Mouse (Mus musculus) hematopoietic stem cell, adult 5-6 weeks (primary cell): Measurements from ENCODE around the gene Trub1. TPM values are rescaled to one million over a fixed set of nuclear protein-coding genes. Genes with fewer than 3 reads are reported as not detected.

Experiments
- ATAC-seq, 2 experiments: fragments of 125-278 bp in 1 of 2; replicated peaks in 1 of 2; 2 replicates each; pipeline ENCODE4 v1.8.0; 2016 to 2017; ENCODE audit warnings: inconsistent platforms in 2 of 2, mild to moderate bottlenecking in 2 of 2, moderate number of reproducible peaks in 2 of 2, low read depth in 1 of 2, moderate TSS enrichment in 1 of 2; ENCODE audit not compliant: low FRiP score in 2 of 2, poor library complexity in 2 of 2, severe bottlenecking in 2 of 2, insufficient read depth in 1 of 2, low TSS enrichment in 1 of 2
- total RNA-seq: library from RNA; stranded (forward); fragments of 172-1452, 232-1000 nt; gene quantifications from 2 replicates; pipeline ENCODE4 v1.2.3, GENCODE M21; 2017

Gene Trub1
- total RNA-seq, 1 experiment from 2014 or later: 19.8 TPM

DNA sequence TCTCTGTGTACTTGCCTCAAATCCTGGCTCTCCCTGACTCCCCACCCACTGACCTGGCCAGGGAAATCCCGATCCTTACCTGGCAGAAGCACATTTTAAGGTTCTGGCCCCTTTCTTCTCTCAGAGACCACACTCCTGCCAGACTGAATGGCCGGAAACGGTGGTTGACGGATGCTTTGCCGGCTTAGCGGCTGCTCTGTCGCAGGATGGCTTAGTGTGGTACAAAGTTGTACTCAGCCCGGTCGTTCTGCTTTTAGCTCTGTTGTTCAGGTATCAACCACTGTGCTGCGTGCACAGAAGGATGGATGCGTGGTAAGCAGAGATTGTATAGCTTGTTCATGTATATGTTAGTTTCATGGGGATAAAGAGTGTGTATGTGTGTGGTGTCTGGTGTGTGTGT lies 25.3 kb downstream of the Trub1 start:
- ATAC-seq: peak in 1 of 2 experiments; percentile 34; a peak in 1 of 4 replicates

DNA sequence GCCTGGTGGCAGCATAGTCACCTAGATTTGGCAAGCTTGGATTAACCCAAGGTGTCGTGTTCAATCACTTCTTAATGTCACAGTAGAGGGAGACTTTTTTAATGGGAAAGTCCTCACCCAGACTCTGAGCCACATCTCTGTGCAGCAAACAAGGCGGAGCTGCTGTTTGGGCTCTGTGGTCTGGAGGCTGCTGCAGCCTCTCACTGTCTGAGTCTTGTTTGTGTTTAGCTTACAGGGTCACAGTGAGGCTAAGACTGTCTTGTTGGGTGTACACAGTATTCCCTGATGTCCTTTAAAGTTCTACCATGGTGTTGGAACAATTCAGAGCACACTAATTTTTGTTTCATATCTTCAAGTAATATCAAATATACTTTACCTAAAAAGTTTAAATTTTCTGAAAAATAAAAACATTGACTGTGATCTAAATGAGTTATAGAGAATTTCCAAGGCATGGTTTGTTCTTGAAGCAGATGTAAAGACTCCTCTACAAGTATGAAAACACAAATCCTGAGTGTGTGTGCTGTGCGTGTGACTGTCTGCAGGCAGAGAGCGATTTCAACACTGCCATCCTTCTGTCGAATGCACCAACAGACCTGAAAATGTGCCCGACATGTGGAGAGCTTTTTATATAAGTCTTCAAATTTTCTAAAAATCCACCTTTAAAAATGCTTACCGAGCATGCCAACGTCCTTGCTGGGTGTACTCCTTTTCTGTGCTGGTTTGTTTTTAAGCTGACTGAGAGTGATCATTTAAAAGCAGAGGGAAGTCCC lies 27.4 kb downstream of the Trub1 start:
- ATAC-seq: no peak

DNA sequence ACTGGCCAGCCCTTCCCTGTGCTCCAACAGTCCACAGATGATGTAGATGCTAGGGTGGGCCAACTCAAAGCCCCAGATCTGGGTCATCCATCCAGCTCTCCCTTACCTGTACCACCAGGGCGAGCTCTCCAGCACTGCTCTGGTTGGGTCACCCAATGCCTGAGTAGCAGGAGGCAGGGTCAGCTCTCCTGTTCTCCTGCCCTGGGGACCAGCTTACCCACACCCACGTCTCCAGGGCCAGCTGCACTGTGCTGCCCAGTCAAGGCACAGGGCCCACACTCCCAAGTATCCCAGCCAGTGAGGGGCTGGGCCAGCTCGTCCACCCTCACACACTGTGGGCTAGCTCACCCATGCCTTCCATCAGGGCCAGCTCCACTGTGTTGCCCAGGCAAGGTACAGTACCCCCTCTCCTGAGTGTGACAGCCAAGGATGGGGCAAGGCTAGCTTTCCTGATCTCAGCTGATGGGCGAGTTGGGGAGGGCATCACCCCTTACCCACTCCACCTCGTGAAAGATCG lies 29.1 kb downstream of the Trub1 start:
- ATAC-seq: no peak

DNA sequence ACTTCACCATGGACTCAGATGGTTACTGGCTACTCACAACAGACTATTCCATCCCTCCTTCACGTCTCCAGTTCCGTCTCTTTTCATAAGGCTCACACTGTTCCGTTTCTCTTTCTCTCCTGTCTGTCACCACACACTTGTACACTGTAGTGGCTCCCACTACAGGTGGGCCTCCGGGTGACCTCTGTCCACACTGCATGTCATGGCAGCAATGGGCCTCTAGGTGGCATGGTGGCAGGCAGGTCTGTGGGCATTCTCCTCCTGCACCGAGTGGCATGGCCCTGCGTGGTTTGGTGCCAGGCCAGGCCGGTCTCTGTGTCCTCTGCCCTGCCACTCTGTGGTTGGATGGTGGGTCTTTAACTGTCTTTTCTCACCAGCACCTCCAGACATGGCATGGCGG lies 30.1 kb downstream of the Trub1 start:
- ATAC-seq: peak; percentile 86 to 91

DNA sequence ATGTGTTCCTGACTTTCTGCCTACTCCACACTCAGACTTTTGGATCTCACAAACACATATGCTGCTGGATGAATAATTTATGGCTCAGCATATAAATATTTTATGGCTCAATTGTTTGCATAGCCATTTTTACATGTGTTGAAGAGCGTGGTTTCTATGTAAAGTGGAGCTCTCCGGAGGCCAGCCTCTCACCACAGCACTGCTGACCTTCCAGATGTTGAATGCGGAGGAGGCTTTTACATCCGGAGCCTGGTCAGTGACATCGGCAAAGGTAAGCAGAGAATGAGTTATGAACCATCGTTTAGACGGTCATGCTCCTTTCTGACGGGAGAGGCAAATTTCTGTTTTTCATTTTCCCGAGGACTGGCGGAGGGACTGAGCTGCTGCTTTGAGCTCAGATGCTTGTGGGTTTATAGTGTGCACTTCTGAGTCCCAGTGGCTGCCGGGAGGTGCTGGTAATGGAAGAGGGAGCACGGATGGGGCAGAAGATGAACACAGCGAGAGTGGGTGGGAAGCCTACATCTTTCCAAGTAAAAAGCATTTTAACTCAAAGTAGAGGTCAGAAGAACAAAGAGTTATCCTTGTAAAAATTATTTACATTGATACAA lies 34.4 kb downstream of the Trub1 start:
- ATAC-seq: no peak

DNA sequence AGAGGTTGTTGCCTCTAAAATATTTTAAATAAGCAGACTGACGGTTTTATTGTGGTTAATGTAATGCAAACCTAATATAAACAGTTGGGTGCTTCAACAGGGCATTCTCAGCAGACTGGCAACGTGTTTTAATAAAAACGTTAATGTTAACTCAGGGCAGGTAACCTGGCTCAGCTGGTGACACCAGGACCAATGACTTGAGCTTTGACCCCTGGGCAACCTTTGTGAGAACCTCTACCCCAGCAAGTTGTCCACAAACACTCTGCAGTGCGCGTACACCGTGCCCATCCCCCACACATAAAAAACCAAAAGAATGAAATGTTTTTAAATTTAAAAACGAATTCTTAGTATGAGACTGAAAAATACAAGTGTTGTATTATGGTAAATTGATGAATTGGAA lies 36.8 kb downstream of the Trub1 start:
- ATAC-seq: no peak

DNA sequence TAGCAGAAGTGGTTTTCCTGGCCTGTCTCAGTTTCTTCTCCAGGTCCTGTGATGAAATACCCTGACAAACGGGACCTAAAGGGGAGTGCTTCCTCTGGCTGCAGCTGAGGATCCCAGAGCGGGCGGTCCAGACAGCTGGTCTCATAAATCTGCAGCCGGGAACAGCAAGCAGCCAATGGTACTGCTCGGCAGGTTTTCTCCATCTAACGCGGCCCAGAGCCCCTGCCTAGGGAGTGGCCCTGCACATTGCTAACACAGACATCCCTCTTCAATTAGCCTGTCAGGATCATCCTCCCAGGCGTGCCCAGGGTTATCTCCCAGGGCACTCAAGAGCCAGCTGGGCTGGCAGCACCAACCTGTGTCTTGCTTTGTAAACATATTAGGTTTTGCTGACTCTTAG lies 38.3 kb downstream of the Trub1 start:
- no peak for ATAC-seq

DNA sequence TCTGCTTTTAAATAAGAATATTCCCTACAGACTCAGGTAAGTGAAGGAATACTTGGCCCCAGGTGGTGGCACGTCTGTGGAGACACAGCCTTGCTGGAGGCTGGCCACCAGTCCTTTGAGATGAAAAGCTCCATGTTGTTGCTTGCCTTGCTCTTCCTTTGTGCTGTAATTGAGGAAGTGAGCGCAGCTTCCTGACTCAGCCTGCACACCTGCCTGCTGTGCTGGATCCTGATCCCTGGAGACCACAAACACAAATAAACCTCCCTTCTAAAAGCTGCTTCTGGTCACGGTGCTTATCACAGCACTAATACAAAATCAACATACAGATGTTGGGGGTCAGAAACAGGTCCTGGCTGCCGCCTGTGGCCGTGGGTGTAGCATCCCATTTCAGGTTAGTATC lies 41.3 kb downstream of the Trub1 start:
- no peak for ATAC-seq

DNA sequence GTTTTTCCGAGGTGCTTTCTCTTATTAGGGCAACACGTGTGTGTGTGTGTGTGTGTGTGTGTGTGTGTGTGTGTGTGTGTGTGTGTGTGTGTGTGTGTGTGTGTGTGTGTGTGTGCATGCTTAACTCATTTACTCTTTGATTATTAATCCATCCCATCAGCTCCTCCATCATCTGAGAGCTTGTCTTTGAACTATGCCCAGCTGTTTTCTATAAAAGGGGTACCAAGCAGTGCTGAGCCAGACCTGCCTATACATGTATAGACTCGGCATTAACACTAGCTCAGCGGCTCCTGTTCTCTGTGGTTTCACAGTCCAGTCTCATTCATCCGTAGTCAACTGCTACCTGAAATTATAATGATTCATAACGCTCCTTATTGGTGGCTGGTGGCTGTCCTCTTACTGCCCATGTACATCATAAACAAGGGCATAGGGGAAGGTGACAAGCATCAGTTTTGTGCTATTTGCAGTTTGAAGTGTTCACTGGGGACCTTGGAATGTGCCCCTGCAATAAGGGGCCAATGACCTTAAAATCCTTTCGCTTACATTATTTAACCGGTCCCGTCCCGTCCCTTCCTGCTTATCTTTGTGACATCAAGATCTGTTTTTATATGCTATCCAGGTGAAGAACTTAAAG lies 45.5 kb downstream of the Trub1 start:
- ATAC-seq: no peak

DNA sequence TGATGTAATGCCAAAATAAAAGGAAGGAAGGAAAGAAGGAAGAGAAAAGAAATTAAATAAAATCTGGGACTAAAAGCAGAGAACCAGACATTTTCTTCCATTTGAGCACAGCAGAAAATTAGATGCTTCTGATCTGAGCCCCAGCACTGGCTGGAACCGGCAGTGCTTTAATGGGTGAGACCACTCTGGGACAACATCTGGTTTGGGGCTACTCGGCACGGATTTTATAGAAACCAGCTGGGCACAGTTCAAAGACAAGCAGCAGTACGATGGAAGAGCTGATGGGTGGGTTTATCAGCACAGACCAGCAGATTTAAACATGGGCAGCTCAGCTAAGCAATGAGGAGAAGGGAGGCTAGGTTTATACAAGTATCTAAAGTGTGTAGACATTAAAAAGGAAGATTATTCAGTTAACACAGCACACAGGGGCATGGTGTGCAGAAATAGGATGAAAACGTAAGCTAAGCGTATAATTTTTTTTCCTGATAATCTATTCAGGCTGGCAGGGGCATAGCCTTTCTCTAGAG lies 46.2 kb downstream of the Trub1 start:
- no peak for ATAC-seq

DNA sequence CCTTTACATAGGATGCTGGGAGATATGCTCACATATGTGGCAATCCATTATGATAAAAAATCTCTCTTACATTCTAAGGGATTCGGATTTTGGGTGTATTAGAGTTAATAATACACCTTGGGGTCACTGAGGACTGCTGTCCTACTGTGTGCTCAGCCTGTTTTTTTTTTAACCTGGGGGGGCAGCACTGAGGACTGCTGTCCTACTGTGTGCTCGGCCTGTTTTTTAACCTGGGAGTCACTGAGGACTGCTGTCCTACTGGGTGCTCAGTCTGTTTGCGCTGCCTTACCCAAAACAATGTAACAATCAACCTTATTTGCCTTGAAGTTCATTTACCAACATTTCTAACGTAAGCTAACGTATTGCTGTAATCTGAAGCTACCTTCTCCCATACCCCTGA lies 47.5 kb downstream of the Trub1 start:
- no peak for ATAC-seq

DNA sequence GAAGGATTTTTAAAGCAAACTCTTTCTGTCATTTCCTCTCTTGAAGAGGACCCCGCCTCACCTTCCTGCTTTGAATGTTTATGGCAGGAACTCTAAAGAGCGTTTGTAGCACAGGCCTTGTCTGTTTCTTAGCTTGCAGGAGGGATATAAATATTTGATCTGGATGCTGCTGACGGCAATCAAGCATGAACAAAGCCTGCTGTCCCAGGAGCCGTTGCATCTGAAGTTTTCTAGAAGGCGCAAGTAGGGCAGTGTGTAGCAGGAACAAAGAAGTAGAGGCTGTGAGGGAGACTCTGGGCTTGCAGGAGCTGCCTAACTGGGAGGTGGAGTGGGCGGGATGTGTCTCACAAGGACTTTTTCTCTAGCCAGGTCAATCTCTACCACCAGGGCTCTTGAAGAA lies 50.4 kb downstream of the Trub1 start:
- no peak for ATAC-seq

DNA sequence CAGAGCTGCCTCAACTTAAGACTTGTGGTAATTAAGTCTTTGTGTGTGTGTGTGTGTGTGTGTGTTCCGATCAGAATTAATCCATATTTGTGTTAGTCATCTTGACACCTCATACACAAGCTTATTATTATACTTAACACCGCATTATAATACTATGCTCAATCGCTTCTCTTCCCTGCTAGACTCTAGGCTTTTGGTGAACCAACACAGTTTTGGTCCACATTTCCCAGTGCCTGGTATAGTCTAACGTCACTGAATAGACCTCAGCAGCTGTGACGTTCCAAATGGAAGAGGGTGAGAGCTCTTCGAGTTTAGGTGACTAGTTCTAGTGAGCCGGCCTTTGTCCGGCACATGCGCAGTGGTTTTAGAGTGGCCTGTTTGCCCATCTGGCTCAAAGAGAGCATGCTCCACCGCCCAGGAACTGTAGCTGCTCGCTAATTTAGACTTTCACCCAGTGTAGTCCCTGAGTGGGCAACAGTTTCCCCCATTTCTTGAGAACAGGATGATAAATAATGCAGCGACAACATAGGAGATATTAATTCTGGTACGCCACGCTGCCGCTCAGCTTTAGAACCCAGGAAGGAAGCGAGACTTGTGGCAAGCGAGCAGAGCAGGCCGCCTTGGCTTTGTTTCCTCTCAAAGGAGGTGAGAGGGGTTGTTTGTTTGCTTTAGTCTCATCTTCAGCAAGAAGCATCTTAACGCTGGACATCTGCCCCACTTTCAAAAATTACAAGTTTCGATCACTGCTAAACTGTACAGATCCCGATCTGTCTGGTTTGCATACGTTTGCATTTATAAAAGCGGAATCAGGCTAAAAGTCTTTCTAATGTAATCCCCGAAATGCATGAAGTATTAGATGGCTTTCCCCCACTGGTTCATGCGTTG lies 52.6 kb downstream of the Trub1 start:
- ATAC-seq: no peak

DNA sequence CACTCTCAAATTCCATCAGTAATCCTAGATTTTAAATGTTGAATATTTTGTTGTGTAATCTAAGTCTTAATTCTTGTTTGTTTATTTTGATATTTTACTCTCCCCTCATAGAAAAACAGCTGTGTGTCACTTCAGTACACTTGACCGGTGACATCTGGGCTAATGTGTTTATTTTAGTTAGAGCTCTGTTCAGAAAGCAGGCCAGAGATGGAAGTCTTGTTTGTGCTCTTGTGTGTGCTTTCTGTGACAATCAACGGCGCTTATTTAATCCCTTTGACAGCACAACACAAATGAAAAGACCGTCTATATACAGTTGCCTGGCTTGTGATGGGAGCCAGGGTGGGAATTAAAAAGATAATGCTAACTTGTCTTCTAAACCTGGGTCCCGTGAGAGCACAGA lies 53.9 kb downstream of the Trub1 start:
- no peak for ATAC-seq

DNA sequence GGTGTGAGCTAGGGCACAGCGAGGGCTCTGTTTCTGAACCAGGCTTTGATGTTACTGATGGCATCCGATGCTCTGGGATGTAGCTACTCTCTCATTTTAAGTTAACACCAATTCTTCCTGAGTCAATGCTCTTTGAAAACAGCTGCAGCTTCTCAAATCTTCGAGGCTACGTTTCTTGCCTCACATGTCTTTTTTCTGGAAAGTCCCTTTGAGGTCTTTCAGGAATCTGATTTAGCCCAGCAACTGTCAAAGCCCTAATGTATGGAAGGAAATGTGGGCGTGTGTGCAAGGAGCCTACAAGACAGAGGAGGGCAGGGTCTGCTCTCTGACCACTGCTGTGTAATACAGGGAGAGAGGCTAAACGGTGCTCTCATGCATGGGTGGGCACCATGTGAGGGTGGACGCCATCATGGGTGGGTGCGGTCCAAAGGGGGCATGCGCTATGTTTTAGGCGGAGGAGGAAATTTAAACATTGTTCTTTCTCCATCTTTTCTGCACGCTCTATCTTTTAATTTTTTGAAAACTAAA lies 55.6 kb downstream of the Trub1 start:
- ATAC-seq: no peak

DNA sequence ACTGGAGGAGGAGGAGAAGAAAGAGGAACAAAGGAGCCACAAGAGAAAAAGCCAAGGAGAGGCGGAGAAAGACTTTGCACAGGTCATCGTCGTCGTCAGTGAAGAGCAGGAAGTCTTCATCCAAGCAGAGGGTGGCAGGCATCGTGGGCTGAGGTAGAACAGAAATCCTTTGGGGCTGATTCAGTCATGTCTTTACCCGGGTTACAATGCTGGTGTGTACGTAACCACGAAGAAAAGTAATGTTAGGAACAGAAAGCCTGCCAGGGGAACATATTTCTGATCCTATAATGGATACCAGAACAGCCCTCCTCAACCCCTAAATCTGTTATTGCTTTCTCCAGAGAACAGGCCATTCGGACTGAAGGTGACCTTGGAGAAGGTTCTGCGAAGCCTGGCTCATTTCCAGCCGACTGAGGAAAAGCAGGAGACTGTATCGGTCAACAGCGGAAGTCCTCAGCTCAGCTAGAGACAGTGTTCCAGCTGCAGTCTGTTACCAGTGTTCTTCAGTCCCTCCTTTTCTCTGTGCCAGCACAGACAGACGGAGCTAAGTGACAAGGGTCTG lies 57.1 kb downstream of the Trub1 start:
- peak; percentile 78 to 81 for ATAC-seq

DNA sequence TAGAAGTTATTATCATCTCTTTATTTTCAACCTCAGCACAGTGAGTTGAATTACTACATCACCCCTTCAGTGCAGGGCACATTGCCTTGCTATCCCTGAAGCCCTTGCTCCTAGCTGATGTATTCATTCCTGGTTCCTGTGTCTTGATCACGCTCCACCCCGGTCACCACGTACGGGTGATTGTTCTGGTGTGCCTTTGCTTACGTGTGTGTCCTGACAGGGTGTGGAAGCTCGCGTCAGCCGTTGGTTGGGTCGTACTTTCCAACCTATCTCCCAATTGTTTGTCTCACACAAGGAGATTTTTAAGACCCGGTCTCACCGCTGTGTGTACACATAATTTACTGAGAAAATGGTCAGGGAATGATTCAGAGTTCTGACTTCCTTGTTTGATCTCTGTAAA lies 58.1 kb downstream of the Trub1 start:
- no peak for ATAC-seq
